Mouse (Mus musculus): ENCODE measurements around the gene Mtor. TPM values are rescaled to one million over a fixed set of nuclear protein-coding genes. Genes with fewer than 3 reads are reported as not detected.

Mtor gene
- total RNA-seq, 2 experiments from 2014 or later, result 80.2 to 80.7 TPM

DNA sequence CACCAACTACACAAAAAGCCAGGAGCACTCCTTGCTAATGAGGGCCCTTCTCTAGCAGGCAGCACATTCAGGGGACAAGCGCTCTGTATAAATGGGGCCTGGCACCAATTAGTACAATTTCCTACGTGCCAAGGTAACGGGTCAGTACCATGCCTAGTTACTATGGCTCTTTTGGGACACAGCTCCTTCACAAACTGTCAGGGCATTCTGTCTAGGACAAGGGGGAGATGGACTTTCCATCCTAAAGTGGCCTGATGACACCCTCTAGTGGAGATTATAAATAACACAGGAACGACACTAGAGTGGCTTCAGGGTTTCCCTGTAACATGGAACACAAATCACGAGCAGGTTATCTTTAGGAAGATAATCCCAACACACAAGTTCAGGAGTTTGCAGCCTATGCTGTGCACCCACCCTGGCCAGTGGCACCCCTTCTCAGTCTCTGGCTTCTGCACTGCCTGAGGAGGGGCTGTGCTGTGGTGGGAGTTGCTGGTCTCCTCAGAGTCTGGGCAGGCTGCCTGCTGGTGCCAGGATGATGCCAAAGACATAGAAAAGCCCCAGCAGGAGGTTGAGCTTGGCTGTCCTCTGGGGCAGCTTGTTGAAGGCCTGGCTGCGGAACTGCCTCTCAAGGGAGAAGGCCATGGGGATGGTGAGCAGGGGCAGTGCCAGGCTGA is 12.6 kb upstream of the Mtor start:
- peak; percentile 72 to 86 for DNase-seq (ENCODE audit: low spot score in 2 of 2)

DNA sequence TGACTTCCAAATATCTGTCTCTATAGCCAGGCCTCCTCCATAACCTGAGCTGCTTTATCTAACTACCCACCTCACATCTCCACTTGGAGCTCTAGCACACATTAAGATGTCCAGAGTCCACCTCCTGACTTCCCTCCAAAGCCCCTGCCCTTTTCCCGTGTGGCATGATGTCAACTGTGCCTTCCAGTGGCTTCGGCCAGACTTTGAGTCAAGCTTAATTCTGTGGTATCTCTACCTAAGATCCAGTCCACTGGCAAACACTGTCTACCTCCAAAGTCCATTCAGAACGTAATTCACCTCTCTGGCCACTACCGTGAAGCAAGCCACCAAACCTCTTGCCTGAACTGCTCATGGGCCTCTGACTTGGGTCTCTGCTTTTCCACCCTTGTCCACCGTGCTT is 6.5 kb upstream of the Mtor start:
- DNase-seq (ENCODE audit: low spot score in 2 of 2), result no peak

DNA sequence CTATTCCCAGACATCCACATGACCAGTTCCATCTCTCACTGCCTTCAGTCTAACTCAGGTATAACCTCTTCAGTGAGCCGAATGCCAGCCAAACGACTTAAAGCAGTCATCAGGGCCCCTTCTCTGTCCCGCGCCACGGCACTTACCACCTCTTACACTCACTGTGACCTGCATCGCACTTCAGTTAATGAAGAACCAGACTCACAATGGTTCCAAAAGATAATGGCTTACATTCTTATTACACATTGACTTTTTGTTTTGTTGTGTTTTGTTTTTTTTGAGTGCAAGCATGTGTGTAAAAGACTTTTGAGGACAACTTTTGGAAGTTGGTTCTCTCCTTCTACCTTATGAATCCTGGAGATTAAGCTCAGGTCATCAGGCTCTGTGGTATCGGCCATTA is 5.8 kb upstream of the Mtor start:
- DNase-seq (ENCODE audit: low spot score in 2 of 2), result no peak

DNA sequence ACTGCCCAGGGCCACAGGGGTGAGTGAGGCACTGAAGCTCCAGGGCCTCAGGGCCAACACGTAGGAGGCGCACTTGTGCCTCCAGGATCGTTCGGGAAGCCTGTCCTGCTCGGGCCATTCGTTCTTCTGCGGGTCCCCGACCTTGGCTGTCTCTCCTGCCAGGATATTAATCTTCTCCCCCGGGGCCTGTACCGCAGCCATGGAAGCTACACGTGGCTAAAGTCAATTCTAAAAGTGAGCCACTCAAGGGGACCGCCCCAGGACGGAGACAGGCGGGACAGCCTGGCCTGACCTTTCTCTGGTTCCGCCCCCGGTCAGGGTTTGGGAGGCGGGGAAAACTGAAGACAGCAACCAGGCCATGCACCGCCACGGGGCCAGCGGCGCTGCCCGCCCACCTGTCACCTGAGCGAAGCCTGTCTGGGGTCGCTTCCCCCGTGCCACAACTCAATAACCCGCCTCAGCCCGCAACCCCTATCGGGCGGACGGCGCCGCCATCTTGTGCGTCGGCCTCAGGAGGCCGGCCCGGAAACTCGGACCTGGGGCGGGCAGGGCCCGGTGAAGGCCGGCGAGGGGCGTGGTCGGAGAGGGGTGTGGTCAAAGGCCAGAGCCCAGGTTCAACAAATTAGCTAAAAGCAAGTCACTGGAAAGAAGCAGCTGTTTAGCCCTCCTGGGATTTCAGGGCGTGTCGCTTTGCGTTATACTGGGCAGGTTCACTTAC is 4.0 kb upstream of the Mtor start, which contains the start of gene Ubiad1:
TSS of gene Ubiad1 (minus strand) at position 522 of the 718 bp plus-strand sequence.
- DNase-seq (ENCODE audit: low spot score in 2 of 2), result peak; percentile 65

DNA sequence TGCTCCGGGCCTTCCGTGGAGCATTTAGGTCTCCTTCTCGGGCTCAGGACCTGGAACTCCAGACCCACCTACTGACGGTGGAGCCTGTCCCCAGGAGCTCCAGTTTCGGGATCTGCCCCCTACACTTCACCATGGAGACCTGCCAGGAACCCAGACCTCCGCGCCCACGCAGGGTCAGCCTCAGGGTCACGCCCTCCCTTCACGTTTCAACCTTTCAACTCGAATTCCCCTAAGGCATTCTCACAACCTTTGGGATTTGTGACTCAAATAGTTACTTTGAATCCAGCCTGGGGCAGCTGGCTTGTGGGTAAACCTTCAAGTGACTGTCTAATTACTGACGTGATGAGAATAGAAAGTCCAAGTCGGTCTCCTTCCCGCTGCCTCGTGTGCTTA is 438 bp downstream of the Mtor start:
- DNase-seq (ENCODE audit: low spot score in 2 of 2), result peak in 1 of 2 experiments; percentile 33

DNA sequence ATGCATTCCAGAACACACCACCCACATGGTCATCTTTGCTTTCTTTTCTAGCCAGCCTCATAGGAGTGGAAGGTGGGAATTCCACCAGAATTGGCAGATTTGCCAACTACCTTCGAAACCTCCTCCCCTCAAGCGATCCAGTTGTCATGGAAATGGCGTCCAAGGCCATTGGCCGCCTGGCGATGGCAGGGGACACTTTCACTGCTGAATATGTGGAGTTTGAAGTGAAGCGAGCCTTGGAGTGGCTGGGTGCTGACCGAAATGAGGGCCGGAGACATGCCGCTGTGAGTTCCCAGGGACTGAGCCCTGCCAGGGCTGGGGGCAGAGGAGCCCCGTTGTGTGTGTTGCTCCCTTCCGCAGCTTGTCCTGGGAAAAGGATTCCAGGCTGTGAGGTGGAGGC is 5.3 kb downstream of the Mtor start:
- no peak for DNase-seq (ENCODE audit: low spot score in 2 of 2)

DNA sequence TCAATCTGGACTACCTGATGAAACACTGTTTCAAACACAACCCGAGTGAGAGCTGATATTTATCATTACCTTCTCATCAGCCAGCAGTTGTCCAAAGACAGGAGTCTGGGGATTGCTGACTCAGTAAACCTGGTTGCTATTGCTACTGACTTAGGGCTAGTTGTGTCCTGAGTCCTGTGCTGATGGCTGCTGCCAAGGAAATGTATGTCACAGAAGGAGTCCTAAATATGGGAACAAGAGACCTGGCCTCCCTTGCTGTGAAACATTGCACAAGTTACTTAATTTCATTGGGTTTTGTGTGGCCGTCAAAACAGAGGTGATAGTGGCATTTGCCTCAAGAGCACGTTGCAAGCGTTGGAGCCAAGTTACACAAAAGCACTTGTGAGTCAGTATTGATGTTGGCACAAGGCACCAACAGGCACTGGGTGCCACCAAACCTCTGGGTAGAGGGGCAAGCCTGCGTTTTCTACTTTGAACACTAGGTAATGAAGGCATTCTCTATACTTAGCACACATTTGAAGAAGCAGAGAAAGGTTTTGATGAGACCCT is 7.1 kb downstream of the Mtor start:
- no peak for DNase-seq (ENCODE audit: low spot score in 2 of 2)

DNA sequence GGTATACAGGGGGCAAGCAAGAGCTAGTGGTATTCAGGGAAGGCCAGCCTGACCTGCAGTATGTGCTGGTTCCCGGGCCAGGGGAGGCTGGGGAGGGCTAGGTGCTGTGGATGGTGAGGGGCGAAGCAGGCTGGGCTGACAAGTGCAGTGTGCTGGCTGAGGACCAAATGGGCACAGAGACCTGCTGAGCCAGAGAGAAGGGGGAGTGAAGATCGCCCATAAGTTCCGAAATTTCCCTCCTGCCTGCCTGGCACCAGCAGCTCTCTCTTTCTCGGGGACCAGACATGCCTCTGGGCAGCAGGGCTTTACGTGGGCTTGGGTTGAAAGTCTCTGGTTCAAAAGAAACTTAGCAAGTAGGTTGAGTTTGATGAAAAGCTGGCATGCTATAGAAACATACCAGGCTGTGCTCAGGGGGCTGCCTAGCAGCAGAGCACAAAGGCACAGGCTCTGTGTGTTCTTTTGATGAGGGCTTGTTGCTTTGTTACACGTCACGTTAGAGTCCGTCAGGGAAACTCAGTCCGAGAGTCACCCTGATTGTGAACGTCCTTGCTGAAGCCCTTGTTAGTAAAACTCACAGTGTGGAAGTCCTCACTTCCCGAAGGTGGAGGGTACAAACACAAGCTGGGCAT is 12.4 kb downstream of the Mtor start:
- peak; percentile 27 to 40 for DNase-seq (ENCODE audit: low spot score in 2 of 2)

DNA sequence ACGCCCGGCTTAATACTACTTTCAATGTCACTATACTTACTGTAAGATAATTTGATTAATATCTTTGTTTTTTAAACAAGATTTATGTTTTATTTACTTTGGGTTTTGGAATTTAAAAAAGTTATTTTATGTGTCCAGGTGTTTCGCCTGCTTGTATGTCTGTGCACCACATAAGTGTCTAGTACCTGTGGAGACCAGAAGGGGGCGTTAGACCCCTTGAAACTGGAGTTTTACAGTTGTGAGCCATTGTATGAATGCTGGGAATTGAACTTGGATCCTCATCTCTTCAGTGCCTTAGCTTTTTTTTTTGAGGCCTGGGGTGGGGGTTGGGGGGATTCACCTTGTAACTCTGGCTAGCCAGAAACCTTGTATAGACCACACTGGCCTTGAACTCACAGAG is 13.4 kb downstream of the Mtor start:
- DNase-seq (ENCODE audit: low spot score in 2 of 2), result no peak

DNA sequence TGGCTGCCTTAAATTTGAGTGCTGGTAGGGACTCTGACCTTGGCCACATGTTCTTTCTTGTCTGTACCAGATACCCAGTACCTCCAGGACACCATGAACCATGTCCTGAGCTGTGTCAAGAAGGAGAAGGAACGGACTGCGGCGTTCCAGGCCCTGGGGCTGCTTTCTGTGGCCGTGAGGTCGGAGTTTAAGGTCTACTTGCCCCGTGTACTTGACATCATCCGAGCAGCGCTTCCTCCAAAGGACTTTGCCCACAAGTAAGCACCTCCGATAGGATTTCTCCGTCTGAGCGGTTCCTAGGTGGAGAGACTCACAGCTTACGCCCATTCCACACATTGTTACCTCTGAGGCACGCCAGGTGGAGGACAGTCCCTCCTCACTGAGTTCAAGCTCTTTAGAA is 14.3 kb downstream of the Mtor start:
- no peak for DNase-seq (ENCODE audit: low spot score in 2 of 2)

DNA sequence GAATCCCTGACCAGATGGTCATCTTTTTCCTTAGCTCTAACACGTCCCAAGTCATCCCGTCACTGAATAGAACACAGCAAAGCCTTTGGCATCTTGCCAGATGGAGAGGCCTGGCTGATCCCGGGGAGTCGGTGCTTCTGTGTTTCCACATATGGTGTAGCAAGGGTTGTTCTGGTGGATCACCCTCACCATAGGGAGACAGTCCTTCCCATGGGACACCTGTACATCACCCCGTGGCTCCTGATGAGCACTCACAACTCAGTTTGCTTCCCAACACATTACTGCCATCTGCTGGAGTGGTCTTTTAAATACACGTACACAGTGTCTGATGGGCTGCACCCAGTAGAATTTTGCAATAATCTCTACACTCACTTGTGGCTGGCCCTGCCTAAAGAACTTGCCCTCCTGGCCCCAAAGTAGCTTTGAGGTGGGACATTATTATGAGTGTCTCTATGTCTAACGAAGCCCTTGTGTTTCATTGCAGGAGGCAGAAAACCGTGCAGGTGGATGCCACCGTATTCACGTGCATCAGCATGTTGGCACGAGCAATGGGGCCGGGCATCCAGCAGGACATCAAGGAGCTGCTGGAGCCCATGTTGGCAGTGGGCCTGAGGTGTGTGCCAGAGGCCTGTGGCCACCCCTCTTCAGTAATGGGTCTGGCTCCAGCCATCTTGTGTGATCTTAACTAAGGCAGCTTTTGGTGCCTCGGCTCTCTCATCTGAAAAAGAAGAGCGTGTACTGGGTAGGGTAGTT is 15.0 kb downstream of the Mtor start:
- peak; percentile 48 to 63 for DNase-seq (ENCODE audit: low spot score in 2 of 2)

DNA sequence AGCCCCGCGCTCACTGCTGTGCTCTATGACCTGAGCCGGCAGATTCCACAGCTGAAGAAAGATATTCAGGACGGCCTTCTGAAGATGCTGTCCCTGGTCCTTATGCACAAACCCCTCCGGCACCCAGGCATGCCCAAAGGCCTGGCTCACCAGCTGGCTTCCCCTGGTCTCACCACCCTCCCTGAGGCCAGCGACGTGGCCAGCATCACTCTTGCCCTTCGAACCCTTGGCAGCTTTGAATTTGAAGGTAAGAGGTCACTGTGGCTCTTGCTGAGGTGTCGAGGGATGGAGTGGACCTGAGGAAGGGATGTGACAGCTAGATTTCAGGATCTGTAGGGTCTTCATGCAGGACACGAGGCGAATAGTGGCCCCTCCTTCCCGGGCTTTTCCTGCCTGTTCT is 15.9 kb downstream of the Mtor start:
- no peak for DNase-seq (ENCODE audit: low spot score in 2 of 2)

DNA sequence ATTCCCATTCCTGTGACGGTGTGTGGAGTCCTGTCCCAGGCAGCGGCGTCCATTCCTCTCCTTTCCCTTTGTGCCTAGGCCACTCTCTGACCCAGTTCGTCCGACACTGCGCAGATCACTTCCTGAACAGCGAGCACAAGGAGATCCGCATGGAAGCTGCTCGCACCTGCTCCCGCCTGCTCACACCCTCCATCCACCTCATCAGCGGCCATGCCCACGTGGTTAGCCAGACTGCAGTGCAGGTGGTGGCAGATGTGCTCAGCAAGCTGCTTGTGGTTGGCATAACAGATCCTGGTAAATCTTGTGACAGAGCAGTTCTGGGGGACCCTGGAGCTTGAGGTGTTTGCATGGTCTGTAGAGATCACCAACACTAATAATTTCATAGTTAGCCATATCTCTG is 16.5 kb downstream of the Mtor start:
- no peak for DNase-seq (ENCODE audit: low spot score in 2 of 2)

DNA sequence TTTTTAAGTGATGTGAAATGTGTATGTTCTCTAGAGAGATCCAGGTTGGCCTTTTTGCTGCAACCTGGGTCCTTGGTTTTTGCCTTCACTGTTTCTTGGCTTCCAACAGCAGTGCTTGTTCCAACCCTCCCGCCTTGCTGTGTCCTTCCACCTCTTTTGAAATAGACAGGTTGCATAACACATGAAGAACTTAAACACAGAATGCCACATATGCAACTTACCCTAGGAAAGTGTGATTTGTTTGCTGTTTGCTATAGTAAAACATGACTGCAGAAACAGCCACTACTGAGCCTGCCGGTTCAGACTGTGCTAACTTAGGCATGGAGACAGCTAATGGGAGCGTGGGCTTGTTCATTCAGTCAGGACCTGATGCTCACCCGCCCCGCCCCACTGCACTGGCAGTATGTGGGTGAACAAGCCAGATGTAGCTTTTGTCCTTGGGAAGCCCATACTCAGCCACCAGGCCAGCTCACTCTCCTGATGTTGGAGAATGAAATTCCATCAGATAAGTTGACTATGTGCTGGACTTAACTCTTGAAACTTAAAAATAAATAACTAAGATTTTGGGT is 18.2 kb downstream of the Mtor start:
- no peak for DNase-seq (ENCODE audit: low spot score in 2 of 2)

DNA sequence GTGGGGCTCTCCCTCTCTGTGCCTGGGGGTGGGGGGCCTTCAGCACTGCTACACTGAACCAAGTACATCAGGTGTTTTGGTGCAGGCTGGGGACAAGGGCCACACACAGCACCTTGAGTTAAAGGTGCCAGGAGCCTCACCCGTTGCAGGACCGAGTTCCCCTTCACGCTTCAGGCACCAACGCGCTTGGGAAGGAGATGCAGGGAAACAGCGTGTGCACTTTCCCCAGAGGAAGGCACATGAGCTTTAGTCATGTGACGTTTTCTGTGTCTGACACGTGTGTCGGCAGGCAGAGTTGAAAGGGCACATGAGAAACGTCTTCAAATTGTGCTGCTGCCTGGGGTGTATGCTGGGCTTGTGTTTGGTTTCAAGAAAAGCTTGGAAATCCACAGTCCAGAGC is 20.0 kb downstream of the Mtor start:
- no peak for DNase-seq (ENCODE audit: low spot score in 2 of 2)

DNA sequence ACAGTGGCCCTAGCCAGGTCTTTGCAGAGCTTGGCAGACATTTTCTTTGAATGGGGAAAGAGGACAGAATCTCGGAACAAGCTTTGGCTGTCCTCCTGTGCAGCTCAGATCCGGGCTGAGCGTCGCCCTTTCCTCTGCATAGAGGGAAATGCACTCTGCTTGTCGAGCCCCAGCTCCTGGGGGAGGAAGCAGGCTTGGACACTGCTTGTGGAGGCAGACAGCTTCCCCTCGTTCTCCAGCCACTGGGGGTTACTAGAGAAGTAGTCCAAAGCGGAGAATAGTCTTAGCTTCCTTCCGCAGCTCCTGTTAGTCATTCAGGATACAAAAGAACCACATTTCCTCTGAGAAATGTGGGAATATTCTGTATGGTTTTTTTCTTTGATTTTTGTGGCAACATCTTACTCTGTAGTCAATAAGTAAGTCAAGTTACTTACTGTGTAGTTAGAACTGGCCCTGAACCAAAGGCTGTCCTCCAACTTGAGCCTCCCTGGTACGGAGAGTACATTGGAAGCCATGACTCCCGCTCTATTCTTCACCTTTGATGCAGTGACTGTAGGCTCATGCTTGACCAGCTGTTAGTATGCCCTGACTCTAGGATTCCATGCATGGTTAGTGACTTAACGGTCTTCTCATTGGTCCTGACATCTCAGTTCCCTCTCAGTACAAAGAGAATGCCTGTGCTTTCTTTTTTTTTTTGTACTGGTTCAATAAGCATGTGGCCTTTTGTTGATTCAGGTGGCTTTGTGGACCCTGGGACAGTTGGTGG is 21.3 kb downstream of the Mtor start:
- DNase-seq (ENCODE audit: low spot score in 2 of 2), result no peak

DNA sequence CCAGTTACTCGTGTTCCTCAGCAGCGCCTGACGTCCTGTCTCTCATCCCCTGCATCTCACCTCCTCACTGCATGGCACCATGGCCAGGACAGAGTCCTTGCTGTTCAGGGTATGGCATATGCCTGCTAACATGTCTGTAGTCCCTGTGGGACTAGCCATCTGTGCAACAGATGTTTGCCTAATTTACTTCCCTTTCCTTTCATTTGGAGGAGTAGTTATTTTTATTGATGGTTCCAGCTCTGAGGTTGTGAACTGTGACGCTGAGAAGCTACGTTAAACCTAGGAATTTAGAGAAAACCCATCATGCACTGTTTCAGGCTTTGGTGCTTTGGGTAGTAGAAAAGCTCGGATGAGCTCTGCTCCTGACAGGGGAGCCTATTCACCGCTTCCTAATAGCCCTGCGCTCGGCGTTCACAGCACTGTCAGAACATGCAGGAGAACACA is 23.0 kb downstream of the Mtor start:
- DNase-seq (ENCODE audit: low spot score in 2 of 2), result peak in 1 of 2 experiments; percentile 19

DNA sequence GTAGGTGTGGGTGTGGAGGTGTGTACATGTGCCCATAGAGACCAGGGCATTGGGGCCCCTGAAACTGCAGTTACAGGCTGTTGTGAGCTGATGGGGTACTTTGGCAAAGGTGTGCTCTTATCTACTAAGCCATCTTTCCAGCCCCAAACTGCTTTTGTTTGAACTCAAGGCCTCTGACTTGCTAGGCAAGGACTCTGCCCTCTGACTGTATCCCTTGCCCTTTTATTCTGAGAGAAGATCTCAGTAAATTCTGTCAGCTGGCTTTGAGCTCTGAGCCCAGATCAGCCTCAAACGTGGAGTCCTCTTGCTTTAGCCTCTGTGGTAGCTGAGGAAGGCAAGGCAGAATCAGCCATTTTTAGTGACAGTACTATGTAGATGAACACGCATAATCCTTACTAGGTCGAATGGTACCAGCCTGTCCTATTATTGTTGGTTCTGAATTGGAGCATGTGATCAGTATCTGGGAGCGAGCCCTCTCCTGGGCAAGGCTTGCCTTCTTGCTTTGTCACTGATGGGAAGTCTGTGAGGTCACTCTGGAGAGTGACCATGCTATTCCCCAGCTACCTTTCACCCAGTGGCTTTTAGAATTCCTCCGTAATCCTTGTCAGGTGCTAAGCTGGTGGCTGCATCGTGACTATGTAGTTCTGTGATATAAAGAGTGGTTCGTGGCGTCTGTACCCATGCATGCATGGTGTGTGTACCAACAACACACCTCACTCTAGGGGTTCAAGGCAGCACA is 24.2 kb downstream of the Mtor start:
- no peak for DNase-seq (ENCODE audit: low spot score in 2 of 2)

DNA sequence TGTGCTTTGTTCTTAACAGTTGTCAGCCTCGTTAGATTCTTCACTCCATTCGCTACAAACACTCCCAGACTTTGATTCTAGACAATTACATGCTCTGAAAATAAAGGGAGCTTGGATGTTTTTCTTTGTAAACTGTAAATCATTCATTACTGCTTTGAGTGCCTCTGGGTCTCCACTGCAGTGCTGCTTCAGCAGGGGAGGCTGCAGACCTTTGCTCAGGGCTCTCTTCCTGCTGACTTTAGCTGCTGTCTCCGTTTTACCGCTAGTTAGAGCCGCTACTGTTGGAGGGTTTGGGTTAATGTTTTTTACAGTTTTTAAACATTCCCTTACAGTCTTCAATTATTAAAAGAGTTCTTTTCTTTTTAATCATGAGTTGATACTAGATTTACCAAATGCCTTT is 25.1 kb downstream of the Mtor start:
- DNase-seq (ENCODE audit: low spot score in 2 of 2), result no peak

DNA sequence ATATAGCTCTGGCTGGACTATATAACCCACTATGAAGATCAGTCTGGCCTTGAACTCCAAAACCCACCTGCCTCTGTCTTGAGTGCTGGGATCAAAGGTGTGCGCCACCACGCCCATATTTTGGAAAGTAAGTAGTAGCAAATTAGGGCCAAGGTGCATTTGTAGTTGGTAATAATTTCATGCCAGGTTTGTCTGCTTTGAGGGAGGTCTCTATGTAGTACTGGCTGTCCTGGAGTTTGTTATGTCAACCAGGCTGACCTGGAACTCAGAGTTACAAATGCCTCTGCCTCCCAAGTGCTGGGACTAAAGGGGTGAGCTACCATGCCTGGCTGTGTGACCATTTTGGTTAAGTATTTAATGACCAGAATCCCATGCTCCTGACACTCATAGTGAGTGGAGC is 31.8 kb downstream of the Mtor start:
- no peak for DNase-seq (ENCODE audit: low spot score in 2 of 2)
